In the genomic region with DNA sequence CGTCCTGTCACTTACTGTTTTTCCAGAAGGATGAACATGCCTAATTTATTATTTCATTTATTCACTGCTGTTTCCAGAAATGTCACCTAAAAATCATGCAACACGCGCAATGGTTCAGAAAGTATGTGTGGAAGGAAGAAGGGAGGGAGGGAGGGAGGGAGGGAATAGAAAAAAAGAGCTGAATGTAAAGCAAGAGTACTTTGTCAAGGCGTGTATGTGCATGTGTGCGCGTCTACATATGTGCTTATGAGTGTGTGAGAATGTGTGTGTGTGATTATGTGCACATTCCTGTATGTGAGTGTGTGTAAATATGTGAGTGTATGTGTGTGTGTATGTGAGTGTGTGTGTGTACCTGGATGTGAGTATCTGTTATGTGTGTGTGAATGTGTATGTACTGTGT, we compare ENCODE assay signal across 15 mouse cellular contexts.
"Had no signal": no experiment of that assay in that cellular context is flagged by ENCODE, and none has a peak within 500 bp of the region (broad histone marks: within the 10 kb centered on the region; RNA-seq: fewer than 3 reads in every experiment).

No protein-coding gene starts in this region.

- H3K9me3 ChIP-seq: hindbrain, embryonic 15.5 days; intestine, embryonic 15.5 days; liver, embryonic 15.5 days; megakaryocyte, embryonic 14.5 days; midbrain, embryonic 10.5 days had no signal

- H3K4me3 ChIP-seq: hindbrain, embryonic 15.5 days; intestine, embryonic 15.5 days; layer of hippocampus, adult 2 months; midbrain, embryonic 10.5 days had no signal

- DNase-seq: kidney, adult 11 months; layer of hippocampus, adult 9-11 months; lung, adult 2 months; midbrain, embryonic 14.5 days; right cerebral cortex, adult 18-20 months; right cerebral cortex, postnatal 14 days; right cerebral cortex, postnatal 4 days had no signal

- H3K9ac ChIP-seq: hindbrain, embryonic 15.5 days; intestine, embryonic 15.5 days; liver, embryonic 15.5 days had no signal

- H3K36me3 ChIP-seq: hindbrain, embryonic 15.5 days; intestine, embryonic 15.5 days; liver, embryonic 15.5 days; midbrain, embryonic 10.5 days had no signal

- H3K27ac ChIP-seq: hindbrain, embryonic 15.5 days; intestine, embryonic 15.5 days; layer of hippocampus, adult 2 months; liver, embryonic 15.5 days; midbrain, embryonic 10.5 days; stomach, postnatal 0 days had no signal

- ATAC-seq: lung, postnatal 0 days had no signal

- H3K4me2 ChIP-seq: hindbrain, embryonic 15.5 days; intestine, embryonic 15.5 days had no signal

- H3K4me1 ChIP-seq: intestine, embryonic 15.5 days had no signal

- H3K27me3 ChIP-seq: hindbrain, embryonic 15.5 days; intestine, embryonic 15.5 days; liver, embryonic 15.5 days had no signal
